Mouse (Mus musculus) liver (tissue): ENCODE measurements at regions not wholly inside any gene's neighbourhood (a gene's known extent, or its start where the extent isn't known, plus 50 kb on each side); places are given as distances from the start of the nearest gene placed in this dataset.
A peak's percentile ranks its signal among the peaks of the same experiment; 100 is the strongest.

Experiments used
- DNase-seq: peaks from one replicate; pipeline ENCODE4 v3.0.0-alpha.2; 2020; ENCODE audit warnings: mixed read lengths

- DNase-seq: peak; percentile 64
Observed at GRCm38 (mm10) chr5:35162120-35162519, 56.6 kb upstream of the Lrpap1 start.

GRCm38 (mm10) chr5:35160929-35161815 is 55.6 kb upstream of the Lrpap1 start:
- peak; percentile 93 for DNase-seq

GRCm38 (mm10) chr5:35159854-35160253 is 54.3 kb upstream of the Lrpap1 start:
- DNase-seq: no peak

- no peak for DNase-seq
Observed at GRCm38 (mm10) chr5:35159178-35159661, 53.7 kb upstream of the Lrpap1 start.

- DNase-seq: no peak
Observed at GRCm38 (mm10) chr5:35158346-35159047, 52.9 kb upstream of the Lrpap1 start.

GRCm38 (mm10) chr5:35156371-35156770 is 50.8 kb upstream of the Lrpap1 start:
- DNase-seq: no peak

GRCm38 (mm10) chr5:35155717-35156116 is 50.2 kb upstream of the Lrpap1 start:
- DNase-seq: no peak
